Mouse (Mus musculus) ES-E14 (cell line): ENCODE data around the gene Sars2. TPM values are rescaled to one million over a fixed set of nuclear protein-coding genes. Genes with fewer than 3 reads are reported as not detected.
"Not testable (repeated sequence)": the region's sequence is repeated elsewhere in the genome, so short reads cannot be mapped to it uniquely, and the experiment has no call there.

Experiments
- DNase-seq: peaks from one replicate; pipeline ENCODE4 v3.0.0-alpha.2; 2013; ENCODE audit warnings: low read depth, low spot score
- H3K27ac ChIP-seq: 2 replicates; pipeline ENCODE4 v1.5.1; 2012; ENCODE audit warnings: low read depth, mild to moderate bottlenecking, low read length, moderate library complexity, mixed read lengths; ENCODE audit not compliant: poor library complexity, insufficient read depth, severe bottlenecking
- H3K36me3 ChIP-seq: 2 replicates; pipeline ENCODE4 v1.6.1; 2012; ENCODE audit warnings: mild to moderate bottlenecking, low read length, moderate library complexity, mixed read lengths; ENCODE audit not compliant: control insufficient read depth, poor library complexity, insufficient read depth, severe bottlenecking
- H3K4me1 ChIP-seq, 2 experiments: fragments of 150-350 bp in 1 of 2; sonication (generic) in 1 of 2; 2 replicates each; pipeline ENCODE4 v1.6.1; 2012; ENCODE audit warnings: low read length in 2 of 2, mild to moderate bottlenecking in 1 of 2, mixed read lengths in 1 of 2; ENCODE audit not compliant: control insufficient read depth in 2 of 2, insufficient read depth in 2 of 2, poor library complexity in 1 of 2
- H3K4me3 ChIP-seq, 2 experiments: fragments of 150-350 bp in 1 of 2; sonication (generic) in 1 of 2; 2 replicates each; pipeline ENCODE4 v1.5.1; 2012; ENCODE audit warnings: low read length in 2 of 2, low read depth in 1 of 2, mild to moderate bottlenecking in 1 of 2, mixed read lengths in 1 of 2; ENCODE audit not compliant: insufficient read depth in 1 of 2, poor library complexity in 1 of 2, severe bottlenecking in 1 of 2
- H3K9ac ChIP-seq: 2 replicates; pipeline ENCODE4 v1.6.1; 2012; ENCODE audit warnings: low read depth, mild to moderate bottlenecking, low read length, mixed read lengths; ENCODE audit not compliant: poor library complexity, insufficient read depth, severe bottlenecking
- H3K9me3 ChIP-seq: fragments of 150-350 bp; sonication (generic); 2 replicates; pipeline ENCODE4 v1.6.1; 2012; ENCODE audit warnings: low read depth, mild to moderate bottlenecking, low read length; ENCODE audit not compliant: control insufficient read depth, insufficient read depth
- CHD2 ChIP-seq: IDR thresholded peaks from 2 replicates; pipeline ENCODE4 v1.6.1; 2014; ENCODE audit warnings: mild to moderate bottlenecking, low read depth, low read length, inconsistent platforms
- HCFC1 ChIP-seq: IDR thresholded peaks from 2 replicates; pipeline ENCODE4 v1.6.1; 2012; ENCODE audit warnings: low read length, inconsistent platforms, borderline replicate concordance; ENCODE audit not compliant: insufficient read depth
- MAFK ChIP-seq: IDR thresholded peaks from 2 replicates; pipeline ENCODE4 v1.6.1; 2014; ENCODE audit warnings: mild to moderate bottlenecking, low read depth, low read length, inconsistent platforms; ENCODE audit not compliant: insufficient read depth
- ZC3H11A ChIP-seq: IDR thresholded peaks from 2 replicates; pipeline ENCODE4 v1.6.1; 2012; ENCODE audit warnings: low read depth, mild to moderate bottlenecking, inconsistent platforms, low read length, borderline replicate concordance
- ZNF384 ChIP-seq: IDR thresholded peaks from 2 replicates; pipeline ENCODE4 v1.6.1; 2012; ENCODE audit warnings: low read depth, low read length, inconsistent platforms
- in situ Hi-C, 2 experiments: fragments of 600-800 bp; cut with MboI; formaldehyde crosslinking; loops; one replicate each; pipeline ENCODE4 v1.15.1; 2025; ENCODE audit warnings: low sequenced_read_pairs in 2 of 2, inconsistent platforms in 1 of 2; ENCODE audit not compliant: unreplicated experiment in 2 of 2
- total RNA-seq: library from RNA; depleted of rRNA; stranded (reverse); fragments of 300-350 nt; gene quantifications from 2 replicates; pipeline ENCODE4 v1.2.3, GENCODE M21; 2012

Gene Sars2
- total RNA-seq, 1 experiment, result 25.2 TPM

GRCm38 (mm10) chr7:28694966-28695511, 46.8 kb upstream of the Sars2 start:
- H3K9ac ChIP-seq, result 0 out of 2 replicates have a peak overlapping the region, but pooled peaks have one; percentile 50
- no peaks in the 10 kb centered on the region for H3K9me3 ChIP-seq
- peak overlapping the region; percentile 72 for H3K27ac ChIP-seq
- H3K4me1 ChIP-seq, result peaks cover 2 to 8% of the 10 kb centered on the region in 2 experiments; a peak in 3 of 4 replicates
- TF ChIP-seq HCFC1 (no peak), ZC3H11A (no peak), CHD2 (no peak), ZNF384 (no peak), MAFK (no peak)
- DNase-seq, result no peak
- in situ Hi-C loops, result no loop called here
- peak overlapping the region in 1 of 2 experiments; percentile 52; a peak in 2 of 4 replicates for H3K4me3 ChIP-seq
- H3K36me3 ChIP-seq, result no peaks in the 10 kb centered on the region; the same call in 1 of the 2 replicates

- TF ChIP-seq CHD2, result no peak
- no peak for TF ChIP-seq ZC3H11A
- no peak for TF ChIP-seq ZNF384
- Histone ChIP-seq H3K4me3 (no peak overlapping the region), H3K4me1 (peaks cover 2 to 6% of the 10 kb centered on the region in 2 experiments; a peak in 2 of 4 replicates), H3K36me3 (peaks cover 2% of the 10 kb centered on the region; the same call in 1 of the 2 replicates), H3K9ac (no peak overlapping the region), H3K9me3 (no peaks in the 10 kb centered on the region), H3K27ac (no peak overlapping the region)
- no peak for DNase-seq
- in situ Hi-C loops, result no loop called here
Measured at GRCm38 (mm10) chr7:28697277-28697676, 44.5 kb upstream of the Sars2 start.

- in situ Hi-C loops, result no loop called here
- H3K4me1 ChIP-seq, result 0 out of 4 replicates have a peak, but pooled peaks cover 0 to 2% of the 10 kb centered on the region in 2 experiments
- no peak for DNase-seq
Measured at GRCm38 (mm10) chr7:28700269-28700668, 41.5 kb upstream of the Sars2 start.

GRCm38 (mm10) chr7:28701306-28701705, 40.5 kb upstream of the Sars2 start:
- 0 out of 2 replicates have a peak, but pooled peaks have one; percentile 38 for TF ChIP-seq CHD2
- H3K9ac ChIP-seq, H3K4me1 ChIP-seq, H3K27ac ChIP-seq, H3K36me3 ChIP-seq, DNase-seq, H3K4me3 ChIP-seq, in situ Hi-C loops, H3K9me3 ChIP-seq: not testable (repeated sequence)

More at GRCm38 (mm10) chr7:28700269-28700668, 41.5 kb upstream of the Sars2 start:
- no peak overlapping the region for H3K4me3 ChIP-seq
- H3K9ac ChIP-seq, result no peak overlapping the region
- no peak overlapping the region for H3K27ac ChIP-seq
- peaks cover 2% of the 10 kb centered on the region; the same call in 1 of the 2 replicates for H3K36me3 ChIP-seq
- TF ChIP-seq CHD2 (no peak), MAFK (no peak), ZC3H11A (no peak)
- no peaks in the 10 kb centered on the region for H3K9me3 ChIP-seq

GRCm38 (mm10) chr7:28702601-28703143, 39.1 kb upstream of the Sars2 start:
- TF ChIP-seq CHD2 (no peak), ZNF384 (0 out of 2 replicates have a peak, but pooled peaks have one; percentile 47)

More at GRCm38 (mm10) chr7:28702601-28703143, 39.1 kb upstream of the Sars2 start:
- Histone ChIP-seq H3K4me1 (0 out of 4 replicates have a peak, but pooled peaks cover 0 to 2% of the 10 kb centered on the region in 2 experiments), H3K27ac (no peak overlapping the region), H3K9ac (no peak overlapping the region), H3K9me3 (no peaks in the 10 kb centered on the region), H3K36me3 (peaks cover 2% of the 10 kb centered on the region; the same call in 1 of the 2 replicates), H3K4me3 (no peak overlapping the region)
- no peak for DNase-seq
- in situ Hi-C loops, result no loop called here
